Mouse (Mus musculus) testis, adult 2 months (tissue): ENCODE data around the gene Prkag2. TPM values are rescaled to one million over a fixed set of nuclear protein-coding genes. Genes with fewer than 3 reads are reported as not detected.

Experiments used
- H3K27ac ChIP-seq: fragments of 200-500 bp; 2 replicates; pipeline ENCODE4 v1.5.1; 2012; ENCODE audit warnings: low read depth, low read length; ENCODE audit not compliant: control insufficient read depth, insufficient read depth
- H3K27me3 ChIP-seq: fragments of 200-500 bp; 2 replicates; pipeline ENCODE4 v1.6.1; 2012; ENCODE audit warnings: mild to moderate bottlenecking, low read length, moderate library complexity; ENCODE audit not compliant: control insufficient read depth, insufficient read depth
- H3K36me3 ChIP-seq: fragments of 200-500 bp; 2 replicates; pipeline ENCODE4 v1.6.1; 2012; ENCODE audit warnings: mild to moderate bottlenecking, low read length; ENCODE audit not compliant: control insufficient read depth, insufficient read depth
- H3K4me1 ChIP-seq: fragments of 200-500 bp; 2 replicates; pipeline ENCODE4 v1.6.1; 2012; ENCODE audit warnings: low read length; ENCODE audit not compliant: control insufficient read depth, insufficient read depth
- H3K4me3 ChIP-seq: fragments of 200-500 bp; 2 replicates; pipeline ENCODE4 v1.5.1; 2012; ENCODE audit warnings: low read depth, mild to moderate bottlenecking, low read length, moderate library complexity, mixed read lengths; ENCODE audit not compliant: control insufficient read depth
- CTCF ChIP-seq: fragments of 200-500 bp; IDR thresholded peaks from 2 replicates; pipeline ENCODE4 v1.5.1; 2012; ENCODE audit warnings: low read depth, mild to moderate bottlenecking, inconsistent platforms, low read length, moderate library complexity; ENCODE audit not compliant: control insufficient read depth, insufficient read depth, insufficient replicate concordance
- POLR2A ChIP-seq: fragments of 200-500 bp; IDR thresholded peaks from 2 replicates; pipeline ENCODE4 v1.6.1; 2012; ENCODE audit warnings: low read depth, mild to moderate bottlenecking, inconsistent platforms, low read length, moderate library complexity; ENCODE audit not compliant: control insufficient read depth
- polyA plus RNA-seq: library from polyadenylated mRNA; depleted of rRNA; stranded (reverse); fragments of >200 nt; gene quantifications from 2 replicates; pipeline ENCODE4 v1.2.3, GENCODE M21; 2012

Gene Prkag2
- polyA plus RNA-seq, 1 experiment = 149 TPM

DNA sequence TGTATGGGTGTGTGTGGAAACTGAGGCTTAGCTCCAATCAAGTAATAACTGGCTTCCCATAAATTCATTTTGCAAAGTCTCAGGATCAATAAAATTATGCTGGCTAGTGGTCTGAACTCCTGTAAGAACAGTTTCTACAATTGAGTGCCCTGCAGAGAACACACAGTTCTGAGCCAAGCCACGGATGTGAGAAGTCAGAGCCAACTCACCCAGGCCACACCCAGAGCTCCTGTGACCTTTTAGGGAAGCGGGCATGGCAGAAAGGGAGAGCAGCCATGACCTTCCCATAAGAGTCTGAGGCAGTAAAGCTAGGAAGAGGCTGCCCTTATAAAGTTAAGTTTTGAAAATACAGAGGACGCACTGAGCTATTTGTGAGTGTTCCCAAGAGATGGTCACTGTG lies 123.5 kb downstream of the Prkag2 start:
- Histone ChIP-seq H3K4me1 (peaks cover 7% of the 10 kb centered on the region), H3K27ac (no peak overlapping the region), H3K4me3 (no peak overlapping the region), H3K36me3 (no peaks in the 10 kb centered on the region), H3K27me3 (no peaks in the 10 kb centered on the region)
- TF ChIP-seq POLR2A = no peak
- no peak for TF ChIP-seq CTCF

DNA sequence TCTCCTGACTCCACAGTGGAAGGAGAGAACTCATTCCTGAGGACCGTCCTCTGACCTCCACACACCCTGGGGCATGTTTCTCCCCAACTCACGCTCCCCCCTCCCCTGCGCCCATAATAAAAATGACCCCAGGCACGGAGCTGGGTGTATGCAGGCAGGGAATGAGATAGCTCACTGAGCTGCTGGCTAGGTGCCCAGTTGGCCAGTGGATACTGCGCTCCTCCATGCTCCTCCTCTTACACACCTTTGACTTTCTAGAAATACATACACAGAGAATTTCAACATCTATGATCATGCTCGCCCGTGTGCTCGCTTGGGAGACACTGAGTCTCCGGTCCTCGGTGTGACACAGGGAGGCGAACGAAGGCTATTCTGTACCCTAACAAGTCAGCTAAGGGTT lies 124.2 kb downstream of the Prkag2 start:
- H3K36me3 ChIP-seq = no peaks in the 10 kb centered on the region
- no peak overlapping the region for H3K4me3 ChIP-seq
- H3K4me1 ChIP-seq = peaks cover 7% of the 10 kb centered on the region
- TF ChIP-seq CTCF = no peak
- TF ChIP-seq POLR2A = no peak
- no peaks in the 10 kb centered on the region for H3K27me3 ChIP-seq
- H3K27ac ChIP-seq = no peak overlapping the region

DNA sequence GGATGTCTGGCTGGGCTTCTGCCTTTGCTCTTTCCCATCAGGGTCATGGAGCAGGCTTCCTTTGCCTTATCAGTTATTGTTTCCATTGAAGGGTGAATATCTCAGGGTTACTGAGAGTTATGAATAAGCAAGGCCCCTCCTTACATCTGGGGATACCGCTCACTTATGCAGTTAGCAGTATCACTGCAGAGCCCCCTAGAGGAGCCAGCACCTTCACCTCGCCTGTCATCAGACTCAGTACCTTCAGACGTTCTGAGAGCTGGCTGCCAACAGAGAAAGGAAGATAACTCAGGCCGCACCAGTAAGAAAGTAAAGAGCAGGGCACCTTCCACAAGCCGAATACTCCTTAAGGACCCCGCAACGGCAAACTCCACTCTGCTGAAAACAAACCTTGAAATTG lies 125.3 kb downstream of the Prkag2 start:
- no peak for TF ChIP-seq POLR2A
- no peak for TF ChIP-seq CTCF
- H3K27ac ChIP-seq = no peak overlapping the region
- H3K4me1 ChIP-seq = peaks cover 7% of the 10 kb centered on the region
- H3K36me3 ChIP-seq = no peaks in the 10 kb centered on the region
- no peak overlapping the region for H3K4me3 ChIP-seq
- no peaks in the 10 kb centered on the region for H3K27me3 ChIP-seq

DNA sequence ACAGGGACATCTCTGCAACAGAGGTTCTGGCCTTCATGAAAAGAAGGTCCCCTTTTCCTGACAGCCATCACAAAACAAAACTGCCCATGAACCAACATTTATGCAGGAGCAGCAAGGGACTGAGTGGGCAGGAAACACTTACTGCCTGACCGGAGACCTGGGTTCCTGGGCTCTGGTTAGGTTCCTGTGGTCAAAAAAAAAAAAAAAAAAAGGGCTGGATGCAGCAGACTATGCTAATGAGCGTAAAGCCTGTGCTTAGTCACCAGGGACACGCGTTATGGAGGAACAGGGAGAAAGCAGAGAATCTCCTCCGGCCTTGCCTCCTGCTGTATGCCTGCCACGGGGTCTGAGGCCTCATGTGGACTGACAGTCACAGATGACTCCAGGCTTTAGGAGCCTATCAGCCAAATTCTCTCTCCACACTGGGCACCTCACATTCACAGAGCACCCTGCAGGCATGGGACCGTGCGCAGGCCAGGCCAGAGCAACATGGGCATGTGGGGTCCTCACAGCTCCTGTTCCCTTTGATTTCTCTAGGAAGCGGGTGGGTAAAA lies 126.7 kb downstream of the Prkag2 start:
- H3K36me3 ChIP-seq = no peaks in the 10 kb centered on the region
- no peak overlapping the region for H3K27ac ChIP-seq
- peaks cover 7% of the 10 kb centered on the region for H3K4me1 ChIP-seq
- H3K27me3 ChIP-seq = no peaks in the 10 kb centered on the region
- no peak for TF ChIP-seq CTCF
- TF ChIP-seq POLR2A = no peak
- H3K4me3 ChIP-seq = no peak overlapping the region

DNA sequence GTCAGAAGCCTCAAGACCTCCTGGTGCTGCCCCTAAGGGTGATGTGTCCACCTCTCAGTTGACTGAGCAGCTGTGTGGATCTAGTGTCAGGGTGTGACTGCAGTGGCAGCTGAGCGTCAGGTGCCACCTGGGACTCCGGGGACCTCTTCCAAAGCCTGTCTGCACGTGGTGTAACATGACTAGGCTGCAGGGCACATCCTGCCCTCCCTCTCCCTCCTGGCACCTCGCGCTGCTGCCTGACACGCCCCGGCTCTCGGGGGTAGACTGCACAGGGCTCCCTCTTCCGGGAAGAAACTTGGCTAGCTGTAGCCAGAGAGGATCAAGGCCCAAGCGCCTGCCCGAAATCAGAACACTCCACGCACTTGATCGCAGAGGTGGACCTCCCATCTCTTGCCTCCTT lies 127.2 kb downstream of the Prkag2 start:
- no peaks in the 10 kb centered on the region for H3K27me3 ChIP-seq
- peaks cover 7% of the 10 kb centered on the region for H3K4me1 ChIP-seq
- TF ChIP-seq CTCF (no peak), POLR2A (no peak)
- no peak overlapping the region for H3K4me3 ChIP-seq
- H3K27ac ChIP-seq = no peak overlapping the region
- no peaks in the 10 kb centered on the region for H3K36me3 ChIP-seq

DNA sequence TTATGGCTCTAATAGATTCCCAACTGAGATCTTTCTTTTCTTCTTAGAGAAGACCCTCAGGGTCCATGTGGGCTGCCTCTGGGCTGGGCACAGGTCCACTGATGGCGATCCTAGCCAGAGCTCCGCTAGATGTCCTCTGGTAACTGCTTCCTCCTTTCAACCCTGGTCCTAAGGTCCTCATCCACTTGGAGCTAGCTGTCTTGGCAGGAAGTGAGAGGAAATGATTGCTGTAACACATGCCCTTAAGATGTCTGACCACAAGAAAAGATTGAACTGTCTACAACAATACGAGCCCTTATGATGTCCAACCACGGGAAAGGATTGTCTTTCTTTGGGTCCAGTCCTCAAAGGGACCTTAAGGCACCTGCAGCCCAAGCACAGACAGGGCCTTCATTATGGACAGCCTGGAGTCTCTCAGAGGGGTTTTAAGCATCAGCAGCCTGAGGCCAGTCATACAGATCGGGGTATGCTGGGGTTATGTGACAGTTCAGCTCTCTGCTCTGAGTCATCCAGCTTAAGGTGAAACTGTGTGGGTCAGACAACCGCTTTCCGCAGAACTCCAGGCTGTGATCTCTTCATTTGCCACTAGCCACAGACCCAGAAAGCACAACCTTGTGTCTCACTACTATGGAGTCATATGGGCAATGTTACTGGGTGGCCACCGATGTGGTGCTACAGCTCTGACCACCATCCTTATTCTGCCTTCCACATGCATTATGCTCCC lies 129.7 kb downstream of the Prkag2 start:
- TF ChIP-seq CTCF = no peak
- TF ChIP-seq POLR2A = no peak

DNA sequence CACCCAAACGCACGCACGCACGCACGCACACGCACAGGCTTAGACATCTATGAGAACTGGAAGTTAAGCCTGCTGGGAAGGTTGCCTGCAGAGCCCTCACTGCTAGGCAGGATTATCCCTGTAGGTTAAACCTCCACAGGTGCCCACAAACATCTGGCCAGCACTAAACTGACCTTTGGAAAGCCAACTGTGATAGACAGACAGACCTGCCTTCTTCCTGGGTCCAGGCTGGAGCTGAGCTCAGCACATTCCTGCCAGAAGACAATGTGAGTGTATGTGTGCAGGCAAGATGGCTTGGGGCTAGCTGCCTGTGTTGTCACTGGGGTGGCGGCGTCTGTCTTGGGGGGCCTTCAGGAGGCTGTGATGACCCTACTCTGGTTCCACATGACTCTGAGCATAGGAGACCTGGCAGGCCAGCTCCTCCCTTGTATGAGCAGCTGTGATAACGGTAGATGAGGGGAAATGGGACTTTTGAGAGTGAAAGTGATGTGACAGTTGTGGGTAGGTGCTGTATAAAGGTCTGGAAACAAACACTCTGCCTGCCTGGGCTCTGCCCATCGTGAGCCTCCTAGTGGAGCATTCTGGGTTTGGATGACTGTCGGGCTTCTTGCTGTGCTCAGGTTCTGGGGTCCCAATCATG lies 131.1 kb downstream of the Prkag2 start:
- Histone ChIP-seq H3K36me3 (no peaks in the 10 kb centered on the region), H3K4me3 (no peak overlapping the region), H3K27ac (no peak overlapping the region), H3K4me1 (no peaks in the 10 kb centered on the region; the same call in 1 of the 2 replicates), H3K27me3 (no peaks in the 10 kb centered on the region)
- TF ChIP-seq POLR2A (no peak), CTCF (no peak)

More for the DNA sequence above, 129.7 kb downstream of the Prkag2 start:
- no peaks in the 10 kb centered on the region for H3K36me3 ChIP-seq
- H3K27ac ChIP-seq = no peak overlapping the region
- no peaks in the 10 kb centered on the region; the same call in 1 of the 2 replicates for H3K4me1 ChIP-seq
- no peaks in the 10 kb centered on the region for H3K27me3 ChIP-seq
- no peak overlapping the region for H3K4me3 ChIP-seq

DNA sequence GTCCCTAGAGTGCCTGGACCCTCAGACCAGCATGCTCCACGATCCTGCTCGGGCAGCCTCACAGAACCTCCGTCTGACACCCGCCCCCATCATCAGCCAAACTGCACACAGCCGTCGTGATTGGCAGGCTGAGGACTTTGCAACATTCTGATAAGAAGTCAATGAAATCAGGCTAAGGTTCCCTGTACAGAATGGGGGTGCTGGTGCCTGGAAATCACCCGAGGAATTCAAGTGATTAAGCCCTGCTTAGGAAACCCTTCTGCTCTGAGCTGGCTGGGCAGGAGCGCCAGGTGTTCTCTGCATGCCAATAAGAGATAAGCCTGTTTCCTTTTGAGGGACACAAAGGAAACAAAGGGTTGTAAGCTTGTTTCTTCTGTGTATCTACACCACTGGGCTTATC lies 131.7 kb downstream of the Prkag2 start:
- TF ChIP-seq POLR2A (no peak), CTCF (no peak)
- no peaks in the 10 kb centered on the region for H3K27me3 ChIP-seq
- no peak overlapping the region for H3K27ac ChIP-seq
- no peak overlapping the region for H3K4me3 ChIP-seq
- H3K36me3 ChIP-seq = no peaks in the 10 kb centered on the region
- H3K4me1 ChIP-seq = no peaks in the 10 kb centered on the region; the same call in 1 of the 2 replicates
